Mouse (Mus musculus): ENCODE results near the gene Klhl33.
"Not testable (repeated sequence)": the region's sequence is repeated elsewhere in the genome, so short reads cannot be mapped to it uniquely, and the experiment has no call there.

The Klhl33 gene

GRCm38 (mm10) chr14:50897374-50897765 lies at the start of gene Klhl33:
Gene Klhl33, minus strand, starts transcription at chr14:50897507.
- DNase-seq: no peak

GRCm38 (mm10) chr14:50945526-50945925 lies 48.2 kb upstream of the Klhl33 start:
- DNase-seq: not testable (repeated sequence)

- not testable (repeated sequence) for DNase-seq
Measured at GRCm38 (mm10) chr14:50945081-50945480, 47.8 kb upstream of the Klhl33 start.

DNA sequence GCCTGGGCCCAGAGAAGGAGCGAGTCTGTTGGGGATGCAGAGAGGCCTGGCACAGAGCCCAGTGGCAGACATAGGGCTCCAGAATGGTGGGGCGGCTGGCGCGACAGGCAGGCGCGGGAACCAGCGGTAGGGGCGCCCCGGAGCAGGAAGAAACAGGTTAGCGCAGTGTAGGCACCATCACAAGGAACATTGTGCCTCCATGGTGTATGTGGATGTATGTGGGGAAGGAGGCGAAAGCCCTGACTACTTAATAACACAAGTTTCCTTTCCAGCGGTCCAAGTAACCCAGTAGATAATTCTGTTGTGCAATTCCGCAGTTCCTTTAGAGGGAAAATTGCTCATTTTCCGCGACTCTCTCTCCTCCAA lies 47.3 kb upstream of the Klhl33 start:
- not testable (repeated sequence) for DNase-seq

- peak; percentile 77 for DNase-seq
Measured at GRCm38 (mm10) chr14:50943932-50944667, 46.8 kb upstream of the Klhl33 start, which contains the start of gene Gm49342. Gene Gm49342, plus strand, starts transcription at chr14:50944517.

- DNase-seq: no peak
Measured at GRCm38 (mm10) chr14:50938940-50939339, 41.6 kb upstream of the Klhl33 start.

- DNase-seq: no peak
Measured at GRCm38 (mm10) chr14:50938119-50938908, 41.0 kb upstream of the Klhl33 start.

DNA sequence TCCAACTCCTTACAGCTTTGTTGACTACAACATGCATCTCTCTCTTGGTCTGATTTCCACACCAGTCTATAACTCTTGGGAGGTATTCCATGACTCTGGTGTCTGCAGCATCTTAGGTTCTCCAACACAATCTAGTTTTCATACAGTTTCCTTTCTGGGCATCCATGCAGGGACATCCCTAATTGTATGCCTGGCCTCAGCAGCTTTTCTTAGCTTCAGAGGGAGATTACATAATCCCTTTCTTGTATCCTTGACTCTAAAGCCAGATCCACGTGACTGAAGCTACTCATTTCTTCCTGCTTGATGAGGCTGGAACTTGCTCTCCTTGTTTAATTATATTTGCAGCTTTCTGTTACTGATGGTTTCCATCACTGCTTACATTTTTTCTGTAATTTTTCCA lies 39.3 kb upstream of the Klhl33 start:
- DNase-seq: no peak

DNA sequence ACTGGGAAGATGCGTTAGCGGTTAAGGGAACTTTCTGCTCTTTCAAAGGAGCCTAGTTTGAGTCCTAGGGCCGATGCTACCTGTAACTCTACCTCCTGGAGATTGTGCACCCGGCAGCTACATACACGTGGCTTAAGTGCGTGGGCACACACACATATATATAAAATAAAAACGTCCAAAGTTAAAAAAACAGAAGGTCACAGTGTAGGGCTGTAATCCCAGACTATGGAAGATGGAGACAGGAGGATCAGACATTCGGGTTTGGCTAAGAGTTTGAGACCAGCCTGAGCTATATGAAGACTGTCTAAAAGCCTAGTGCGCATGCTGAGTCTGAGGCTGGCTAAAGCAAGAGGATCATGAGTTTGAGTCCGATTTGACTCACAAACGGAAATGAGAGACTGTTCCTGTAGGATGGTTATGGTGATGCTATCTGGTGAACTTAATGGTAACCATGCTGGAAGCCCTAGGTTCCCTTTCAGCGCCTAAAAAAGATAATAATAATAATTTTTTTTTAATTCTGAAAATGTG lies 34.2 kb upstream of the Klhl33 start:
- no peak for DNase-seq

- peak; percentile 96 for DNase-seq
Measured at GRCm38 (mm10) chr14:50930754-50931492, 33.6 kb upstream of the Klhl33 start, which contains the start of the genes Pip4p1 and Pnp. Gene Pip4p1, minus strand, starts transcription at chr14:50930856. Gene Pnp, plus strand, starts transcription at chr14:50931082.

- peak; percentile 45 for DNase-seq
Measured at GRCm38 (mm10) chr14:50930377-50930753, 33.1 kb upstream of the Klhl33 start.

GRCm38 (mm10) chr14:50929951-50930350 lies 32.6 kb upstream of the Klhl33 start:
- DNase-seq: no peak

DNA sequence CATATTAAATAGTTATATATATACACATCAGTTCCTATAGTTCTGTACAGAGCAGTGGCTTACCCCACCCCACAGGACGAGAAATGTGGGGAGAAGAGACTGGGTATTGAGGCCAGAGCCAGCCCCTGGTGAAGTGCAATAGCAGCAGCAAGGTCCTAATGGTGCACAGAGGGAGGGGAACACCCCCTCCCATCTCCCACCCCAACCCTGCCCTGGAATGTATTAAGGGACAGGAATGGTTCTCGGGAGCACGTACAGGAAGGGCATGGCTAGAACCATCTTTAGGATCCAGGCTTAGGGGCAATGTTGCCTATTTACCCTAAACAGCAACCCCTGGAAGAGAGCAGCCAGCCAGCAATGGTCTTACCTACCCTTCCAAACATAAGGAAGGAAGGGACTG lies 30.1 kb upstream of the Klhl33 start:
- no peak for DNase-seq

DNA sequence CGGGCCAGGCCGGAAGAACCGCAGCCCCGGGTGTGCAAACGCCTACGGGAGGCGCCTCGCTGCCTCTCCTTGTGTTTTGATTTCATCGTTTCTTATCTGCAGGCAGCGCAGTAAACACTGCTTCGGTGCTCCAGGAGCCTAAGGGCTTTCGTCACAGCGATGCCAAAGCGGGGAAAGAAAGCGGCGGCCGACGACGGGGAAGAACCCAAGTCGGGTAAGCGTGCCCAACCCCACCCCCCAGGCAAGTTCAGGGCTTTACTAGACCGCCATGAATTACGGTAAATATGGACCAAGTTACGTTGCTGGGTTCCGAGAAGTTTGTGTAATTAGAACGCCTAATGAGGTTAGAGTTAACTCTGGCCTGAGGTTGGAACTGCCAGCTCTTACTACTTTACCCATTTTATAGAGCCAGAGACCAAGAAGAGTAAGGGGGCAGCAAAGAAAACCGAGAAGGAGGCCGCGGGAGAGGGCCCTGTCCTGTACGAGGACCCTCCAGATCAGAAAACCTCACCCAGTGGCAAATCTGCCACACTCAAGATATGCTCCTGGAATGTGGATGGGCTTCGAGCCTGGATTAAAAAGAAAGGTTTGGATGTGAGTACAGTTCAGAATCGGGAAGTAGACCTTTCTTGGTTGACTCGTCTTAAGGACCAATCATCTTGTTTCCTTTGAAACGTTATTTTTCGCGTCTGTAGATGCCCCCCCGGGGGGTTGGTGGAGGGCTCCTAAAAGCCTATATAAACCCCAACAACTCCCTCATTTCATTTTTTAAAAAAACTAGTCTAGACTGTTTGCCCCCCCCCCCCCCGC lies 28.0 kb upstream of the Klhl33 start:
- DNase-seq: no peak

DNA sequence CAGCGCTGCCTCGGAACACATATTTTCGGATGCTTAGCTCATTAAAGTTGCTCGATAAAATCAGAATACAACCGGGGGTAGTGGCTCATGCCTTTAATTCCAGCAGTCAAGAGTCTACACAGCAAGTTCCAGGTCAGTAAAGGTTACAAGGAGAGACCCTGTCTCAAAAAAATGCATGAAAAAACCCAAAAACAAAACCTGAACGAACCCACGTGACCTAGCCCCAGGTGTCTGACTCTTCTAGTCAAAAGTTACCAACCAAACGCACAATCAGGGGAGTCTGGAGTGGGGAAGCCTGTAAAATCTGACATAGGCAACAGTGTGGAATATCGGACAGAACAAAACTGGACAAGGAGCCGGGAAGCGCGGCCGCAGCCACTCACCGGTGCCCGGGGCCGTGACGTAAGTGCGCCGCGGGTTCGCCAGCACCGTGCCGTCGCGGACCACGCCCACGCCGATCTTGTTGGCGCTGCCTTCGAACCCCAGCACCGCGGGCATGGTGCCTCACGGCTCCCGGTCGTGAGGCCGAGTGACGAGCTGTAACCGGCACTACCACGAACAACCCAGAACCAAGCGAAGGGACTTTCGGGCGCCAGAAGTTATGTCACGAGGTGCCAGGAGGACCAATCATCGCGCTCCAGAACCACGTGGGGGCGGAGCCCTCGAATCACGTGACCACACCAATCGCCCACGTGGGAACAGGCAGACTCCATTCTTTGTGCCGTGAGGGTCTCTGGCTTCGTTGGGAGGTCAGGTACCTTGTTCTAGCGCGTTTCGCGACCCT lies 27.2 kb upstream of the Klhl33 start, which contains the start of the genes Osgep and Apex1:
TSS of gene Osgep (minus strand) at position 613 of the 784 bp plus-strand sequence.
TSS of gene Apex1 (plus strand) at position 688 of the 784 bp plus-strand sequence.
- peak; percentile 93 for DNase-seq

DNA sequence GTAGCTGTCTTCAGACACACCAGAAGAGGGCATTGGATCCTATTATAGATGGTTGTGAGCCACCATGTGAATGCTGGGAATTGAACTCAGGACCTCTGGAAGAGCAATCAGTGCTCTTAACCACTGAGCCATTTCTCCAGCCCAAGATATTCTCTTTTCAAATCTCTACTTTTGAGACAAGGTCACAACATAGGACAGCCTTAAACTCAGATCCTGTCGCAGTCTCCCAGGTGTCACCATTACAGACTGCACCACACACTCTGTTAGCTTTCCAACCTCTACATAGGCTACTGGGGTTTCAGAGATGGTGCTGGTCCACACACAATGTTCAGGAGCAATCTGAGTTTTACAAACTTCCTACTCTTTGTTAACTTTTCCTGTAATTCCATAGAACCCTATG lies 26.1 kb upstream of the Klhl33 start:
- not testable (repeated sequence) for DNase-seq

DNA sequence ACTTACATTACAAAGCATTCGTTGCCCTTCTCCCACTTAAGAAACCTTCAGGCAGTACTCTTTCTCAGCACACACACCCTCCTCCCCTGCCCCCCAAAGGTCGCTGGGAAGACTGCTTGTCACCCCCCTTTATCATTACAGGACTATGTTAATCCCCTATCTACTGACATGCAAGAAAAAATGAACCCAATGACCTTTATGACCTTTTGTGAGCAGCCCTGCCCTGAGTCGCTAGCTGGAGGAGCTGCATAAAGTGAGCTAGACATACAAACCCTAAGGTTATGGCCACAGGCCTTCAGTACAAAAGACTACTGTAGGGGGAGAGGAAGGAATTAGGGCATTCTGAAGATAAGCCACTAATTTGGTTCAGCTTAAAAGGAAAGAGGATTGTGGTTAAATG lies 14.0 kb upstream of the Klhl33 start:
- DNase-seq: no peak

GRCm38 (mm10) chr14:50908126-50908525 lies 10.8 kb upstream of the Klhl33 start:
- no peak for DNase-seq

GRCm38 (mm10) chr14:50905327-50905726 lies 8.0 kb upstream of the Klhl33 start:
- DNase-seq: not testable (repeated sequence)

DNA sequence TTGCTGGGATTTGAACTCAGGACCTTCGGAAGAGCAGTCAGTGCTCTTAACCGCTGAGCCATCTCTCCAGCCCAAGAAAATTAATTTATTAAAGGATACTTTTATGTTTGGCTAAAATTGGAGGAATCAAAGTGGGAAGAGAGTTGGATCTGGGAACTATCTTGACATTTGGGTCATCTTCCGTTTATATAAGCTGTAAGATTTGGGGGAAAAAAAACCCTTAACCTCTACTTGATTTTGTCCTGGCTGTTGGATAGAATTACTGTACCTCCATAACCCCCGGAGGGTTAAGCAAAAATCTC lies 7.5 kb upstream of the Klhl33 start:
- DNase-seq: no peak
